Mouse (Mus musculus) liver, postnatal 0 days (tissue): ENCODE measurements around the gene Ppp2r2c. TPM values are rescaled to one million over a fixed set of nuclear protein-coding genes. Genes with fewer than 3 reads are reported as not detected.

Experiments used
- ATAC-seq: fragments of 200-750 bp; cut with Nextera tagmentation; 2 replicates; pipeline ENCODE4 v1.8.0; 2017; ENCODE audit warnings: mild to moderate bottlenecking, moderate library complexity
- DNase-seq: peaks from one replicate; pipeline ENCODE4 v3.0.0-alpha.2; 2016
- H3K27ac ChIP-seq: fragments of 300-500 bp; sonication (generic); 2 replicates; pipeline ENCODE4 v1.5.1; 2014; ENCODE audit warnings: antibody characterized with exemption, moderate library complexity, mild to moderate bottlenecking, low read depth
- H3K27me3 ChIP-seq: fragments of 300-500 bp; sonication (generic); 2 replicates; pipeline ENCODE4 v1.6.1; 2014; ENCODE audit warnings: low read length, control low read depth, mixed read lengths; ENCODE audit not compliant: insufficient read depth
- H3K36me3 ChIP-seq: fragments of 300-500 bp; sonication (generic); replicated peaks from 2 replicates; pipeline ENCODE4 v1.6.1; 2014; ENCODE audit warnings: mild to moderate bottlenecking, control low read depth, low read length, moderate library complexity, mixed read lengths; ENCODE audit not compliant: insufficient read depth
- H3K4me1 ChIP-seq: fragments of 300-500 bp; sonication (generic); 2 replicates; pipeline ENCODE4 v1.6.1; 2014; ENCODE audit warnings: antibody characterized with exemption, mild to moderate bottlenecking, control low read depth; ENCODE audit not compliant: insufficient read depth
- H3K4me2 ChIP-seq: fragments of 300-500 bp; sonication (generic); 2 replicates; pipeline ENCODE4 v1.6.1; 2014; ENCODE audit warnings: low read depth, mild to moderate bottlenecking, low read length, moderate library complexity, mixed read lengths
- H3K4me3 ChIP-seq: fragments of 300-500 bp; sonication (generic); 2 replicates; pipeline ENCODE4 v1.5.1; 2014; ENCODE audit warnings: low read depth, low read length
- H3K9ac ChIP-seq: fragments of 300-500 bp; sonication (generic); replicated peaks from 2 replicates; pipeline ENCODE4 v1.6.1; 2014; ENCODE audit warnings: mild to moderate bottlenecking, moderate library complexity
- H3K9me3 ChIP-seq: fragments of 300-500 bp; sonication (generic); 2 replicates; pipeline ENCODE4 v1.6.1; 2016; ENCODE audit warnings: mild to moderate bottlenecking, control low read depth, low read length, mixed read lengths
- CTCF ChIP-seq: sonication (generic); IDR thresholded peaks from 2 replicates; pipeline ENCODE4 v1.5.1; 2016; ENCODE audit warnings: antibody characterized with exemption, low read depth
- EP300 ChIP-seq: IDR thresholded peaks from 2 replicates; pipeline ENCODE4 v1.6.1; 2016; ENCODE audit warnings: antibody characterized with exemption, low read depth, mild to moderate bottlenecking
- WGBS: fragments of 180-500 bp; shearing (Covaris S2); extraction: QIAGEN DNeasy Blood & Tissue Kit; methylation state at CpG from one replicate; pipeline ENCODE4 v1.1.7; 2014; ENCODE audit not compliant: insufficient replicate concordance; 5-methylcytosine and 5-hydroxymethylcytosine counted together
- polyA plus RNA-seq: library from polyadenylated mRNA; unstranded; fragments of >200 nt; fragmentation: Nextera tagmentation; extraction: Ambion mirVana; gene quantifications from 2 replicates; pipeline ENCODE4 v1.2.1, GENCODE M21; 2015

The Ppp2r2c gene
- polyA plus RNA-seq, 1 experiment from 2014 or later, result not detected

GRCm38 (mm10) chr5:36917245-36917644 is 48.9 kb downstream of the Ppp2r2c start:
- DNase-seq (no peak), ATAC-seq (no peak)
- Histone ChIP-seq H3K9ac (no peak overlapping the region), H3K9me3 (no peaks in the 10 kb centered on the region), H3K27ac (no peak overlapping the region), H3K4me2 (no peak overlapping the region), H3K4me3 (no peak overlapping the region), H3K36me3 (no peaks in the 10 kb centered on the region), H3K4me1 (no peaks in the 10 kb centered on the region), H3K27me3 (no peaks in the 10 kb centered on the region)
- 67% methylated on average over 4 of the region's 4 CpGs for WGBS
- no peak for TF ChIP-seq CTCF
- TF ChIP-seq EP300, result no peak

GRCm38 (mm10) chr5:36918016-36918415 is 49.7 kb downstream of the Ppp2r2c start:
- no peak overlapping the region for H3K4me3 ChIP-seq
- WGBS, result 67% methylated on average over 7 of the region's 7 CpGs
- no peak overlapping the region for H3K9ac ChIP-seq
- TF ChIP-seq CTCF, result no peak
- no peak for TF ChIP-seq EP300
- H3K9me3 ChIP-seq, result no peaks in the 10 kb centered on the region
- no peaks in the 10 kb centered on the region for H3K36me3 ChIP-seq
- no peaks in the 10 kb centered on the region for H3K4me1 ChIP-seq
- DNase-seq (no peak), ATAC-seq (no peak)
- H3K27ac ChIP-seq, result no peak overlapping the region
- H3K27me3 ChIP-seq, result no peaks in the 10 kb centered on the region
- H3K4me2 ChIP-seq, result no peak overlapping the region

- Histone ChIP-seq H3K4me2 (no peak overlapping the region), H3K36me3 (no peaks in the 10 kb centered on the region), H3K27me3 (no peaks in the 10 kb centered on the region), H3K4me1 (no peaks in the 10 kb centered on the region), H3K9ac (no peak overlapping the region), H3K4me3 (no peak overlapping the region), H3K27ac (no peak overlapping the region), H3K9me3 (no peaks in the 10 kb centered on the region)
- DNase-seq (no peak), ATAC-seq (no peak)
- 64% methylated on average over 1 of the region's 1 CpGs for WGBS
- TF ChIP-seq EP300 (no peak), CTCF (peak; percentile 39)
Observed at GRCm38 (mm10) chr5:36920072-36920471, 51.8 kb downstream of the Ppp2r2c start.

GRCm38 (mm10) chr5:36921871-36922270 is 53.6 kb downstream of the Ppp2r2c start:
- Histone ChIP-seq H3K27me3 (no peaks in the 10 kb centered on the region), H3K36me3 (no peaks in the 10 kb centered on the region), H3K27ac (no peak overlapping the region), H3K9me3 (no peaks in the 10 kb centered on the region), H3K9ac (no peak overlapping the region), H3K4me3 (no peak overlapping the region), H3K4me2 (no peak overlapping the region), H3K4me1 (no peaks in the 10 kb centered on the region)
- WGBS, result 85% methylated on average over 1 of the region's 1 CpGs
- DNase-seq (no peak), ATAC-seq (no peak)
- TF ChIP-seq EP300, result no peak
- TF ChIP-seq CTCF, result no peak

DNA sequence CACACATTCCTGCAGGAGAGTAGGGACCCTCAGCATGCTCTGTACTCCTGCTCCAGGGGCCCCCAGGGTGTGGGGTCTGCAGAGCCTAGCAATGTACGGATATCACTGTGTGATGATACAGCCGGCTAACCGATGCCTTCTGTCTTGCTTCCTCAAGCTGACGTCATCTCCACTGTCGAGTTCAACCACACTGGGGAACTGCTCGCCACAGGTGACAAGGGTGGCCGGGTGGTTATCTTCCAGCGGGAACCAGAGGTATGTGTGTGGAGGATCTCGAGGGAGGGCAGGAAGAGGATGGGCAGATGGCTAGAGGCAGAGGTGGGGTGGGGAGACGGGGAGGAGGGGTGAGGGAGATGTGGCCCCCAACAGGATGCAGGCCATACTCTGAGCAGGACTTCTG is 54.5 kb downstream of the Ppp2r2c start:
- Histone ChIP-seq H3K4me2 (no peak overlapping the region), H3K27ac (no peak overlapping the region), H3K27me3 (no peaks in the 10 kb centered on the region), H3K4me1 (no peaks in the 10 kb centered on the region), H3K9ac (no peak overlapping the region), H3K9me3 (no peaks in the 10 kb centered on the region), H3K4me3 (no peak overlapping the region), H3K36me3 (no peaks in the 10 kb centered on the region)
- 40% methylated on average over 10 of the region's 10 CpGs for WGBS
- DNase-seq, result no peak
- ATAC-seq, result no peak
- TF ChIP-seq EP300 (no peak), CTCF (no peak)

- 34% methylated on average over 11 of the region's 11 CpGs for WGBS
- no peaks in the 10 kb centered on the region for H3K9me3 ChIP-seq
- DNase-seq, result no peak
Observed at GRCm38 (mm10) chr5:36923826-36924700, 55.8 kb downstream of the Ppp2r2c start.

More at GRCm38 (mm10) chr5:36923826-36924700, 55.8 kb downstream of the Ppp2r2c start:
- H3K4me2 ChIP-seq, result no peak overlapping the region
- TF ChIP-seq CTCF, result no peak
- no peak for TF ChIP-seq EP300
- H3K27ac ChIP-seq, result no peak overlapping the region
- H3K36me3 ChIP-seq, result no peaks in the 10 kb centered on the region
- H3K4me1 ChIP-seq, result no peaks in the 10 kb centered on the region
- no peaks in the 10 kb centered on the region for H3K27me3 ChIP-seq
- H3K9ac ChIP-seq, result no peak overlapping the region
- no peak for ATAC-seq
- no peak overlapping the region for H3K4me3 ChIP-seq
